Mouse (Mus musculus): Measurements from ENCODE around the gene Zfp956.

- no peak for TF ChIP-seq EP300 (IDR thresholded peaks at IDR 0.05; ENCODE audit: low read depth in 1 of 2, low read length in 2 of 2)
- no peak for TF ChIP-seq POLR2A (IDR thresholded peaks at IDR 0.05; ENCODE audit: control insufficient read depth in 1 of 2, insufficient read depth in 1 of 2, low read depth in 1 of 2, low read length in 2 of 2, poor library complexity in 1 of 2)
- TF ChIP-seq CTCF (IDR thresholded peaks at IDR 0.05 in 2 of 3, conservative IDR thresholded peaks at IDR 0.05 in 1 of 3; ENCODE audit: control insufficient read depth in 1 of 3, insufficient read depth in 1 of 3, low read depth in 2 of 3, low read length in 3 of 3, poor library complexity in 1 of 3, severe bottlenecking in 1 of 3) = no peak
- no peak for TF ChIP-seq CHD2 (IDR thresholded peaks at IDR 0.05; ENCODE audit: low read length)
- TF ChIP-seq MXI1 (IDR thresholded peaks at IDR 0.05; ENCODE audit: low read depth, low read length) = no peak
- no peak for TF ChIP-seq NELFE (IDR thresholded peaks at IDR 0.05; ENCODE audit: low read depth, low read length)
- TF ChIP-seq UBTF (IDR thresholded peaks at IDR 0.05; ENCODE audit: borderline replicate concordance, insufficient read depth, low read depth, low read length) = no peak
- no peak for TF ChIP-seq MEF2A (IDR thresholded peaks at IDR 0.05; ENCODE audit: extremely low read depth, insufficient replicate concordance, low read depth, low read length, poor library complexity, severe bottlenecking)
Measured at GRCm38 (mm10) chr6:47943021-47943691, 10.0 kb upstream of the Zfp956 start.
